Mouse (Mus musculus): ENCODE results near the gene Vps45. TPM values are rescaled to one million over a fixed set of nuclear protein-coding genes. Genes with fewer than 3 reads are reported as not detected.

Gene Vps45
- polyA plus RNA-seq, 1 experiment, result 14.2 TPM

GRCm38 (mm10) chr3:96027145-96027544 lies 31.1 kb downstream of the Vps45 start:
- Histone ChIP-seq H3K4me3 (ENCODE audit: low read depth, low read length) (no peak overlapping the region), H3K9me3 (replicated peaks; ENCODE audit: control insufficient read depth, insufficient read depth, low read length, poor library complexity, severe bottlenecking) (no peaks in the 10 kb centered on the region), H3K36me3 (ENCODE audit: control insufficient read depth, insufficient read depth, low read length, poor library complexity, severe bottlenecking) (no peaks in the 10 kb centered on the region), H3K27me3 (ENCODE audit: control insufficient read depth, insufficient read depth, low read length, poor library complexity, severe bottlenecking) (no peaks in the 10 kb centered on the region), H3K9ac (ENCODE audit: low read depth, poor library complexity, severe bottlenecking) (no peak overlapping the region), H3K27ac (ENCODE audit: insufficient read depth, low read length) (no peak overlapping the region), H3K4me1 (ENCODE audit: control insufficient read depth, insufficient read depth, low read length) (no peaks in the 10 kb centered on the region)
- TF ChIP-seq CTCF (IDR thresholded peaks at IDR 0.05; ENCODE audit: low read depth, low read length), result no peak
- no peak for TF ChIP-seq EP300 (IDR thresholded peaks at IDR 0.05; ENCODE audit: insufficient read depth, low read depth, low read length)
- TF ChIP-seq POLR2A (IDR thresholded peaks at IDR 0.05; ENCODE audit: insufficient read depth, low read length), result no peak

DNA sequence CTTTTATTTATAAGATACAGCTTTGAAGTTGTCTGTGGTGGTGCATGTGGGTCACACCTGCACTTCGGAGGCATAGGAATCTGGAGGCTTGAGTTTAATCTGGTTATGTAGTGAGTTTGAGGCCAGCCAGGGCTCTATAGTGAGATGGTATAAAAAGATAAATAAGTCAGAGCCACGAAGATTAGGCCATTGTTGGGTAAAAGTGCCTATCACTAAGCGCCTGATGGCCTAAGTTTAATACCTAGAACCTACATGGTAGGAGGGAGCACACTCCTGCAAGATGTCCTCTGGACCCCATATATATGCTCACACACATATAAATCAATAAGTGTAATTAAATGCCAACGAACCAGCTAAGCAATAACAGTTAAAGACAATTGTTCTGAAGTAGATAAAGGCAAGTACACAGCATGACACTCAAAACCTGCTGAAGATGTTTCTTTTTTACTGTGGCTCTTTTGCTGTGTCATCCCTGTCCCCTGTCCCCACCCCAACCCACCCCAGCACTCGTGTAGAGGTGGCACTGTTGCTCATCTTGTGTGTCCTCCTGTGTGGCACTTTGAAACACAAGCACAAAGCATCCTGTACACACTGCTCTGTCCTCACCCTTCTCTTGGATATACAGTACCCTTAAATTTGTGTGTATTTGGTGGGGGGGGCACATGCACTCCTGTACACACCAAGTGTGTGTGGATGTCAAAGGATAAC lies 36.7 kb downstream of the Vps45 start:
- H3K27ac ChIP-seq (ENCODE audit: insufficient read depth, low read length), result no peak overlapping the region
- no peaks in the 10 kb centered on the region for H3K27me3 ChIP-seq (ENCODE audit: control insufficient read depth, insufficient read depth, low read length, poor library complexity, severe bottlenecking)
- no peak overlapping the region for H3K9ac ChIP-seq (ENCODE audit: low read depth, poor library complexity, severe bottlenecking)
- no peaks in the 10 kb centered on the region for H3K4me1 ChIP-seq (ENCODE audit: control insufficient read depth, insufficient read depth, low read length)
- no peak overlapping the region for H3K4me3 ChIP-seq (ENCODE audit: low read depth, low read length)
- TF ChIP-seq EP300 (IDR thresholded peaks at IDR 0.05; ENCODE audit: insufficient read depth, low read depth, low read length) (no peak), CTCF (IDR thresholded peaks at IDR 0.05; ENCODE audit: low read depth, low read length) (no peak), POLR2A (IDR thresholded peaks at IDR 0.05; ENCODE audit: insufficient read depth, low read length) (no peak)
- H3K9me3 ChIP-seq (replicated peaks; ENCODE audit: control insufficient read depth, insufficient read depth, low read length, poor library complexity, severe bottlenecking), result no peaks in the 10 kb centered on the region
- H3K36me3 ChIP-seq (ENCODE audit: control insufficient read depth, insufficient read depth, low read length, poor library complexity, severe bottlenecking), result no peaks in the 10 kb centered on the region

- no peaks in the 10 kb centered on the region for H3K4me1 ChIP-seq (ENCODE audit: control insufficient read depth, insufficient read depth, low read length)
- no peak for TF ChIP-seq CTCF (IDR thresholded peaks at IDR 0.05; ENCODE audit: low read depth, low read length)
- H3K4me3 ChIP-seq (ENCODE audit: low read depth, low read length), result no peak overlapping the region
- H3K9ac ChIP-seq (ENCODE audit: low read depth, poor library complexity, severe bottlenecking), result no peak overlapping the region
- H3K27me3 ChIP-seq (ENCODE audit: control insufficient read depth, insufficient read depth, low read length, poor library complexity, severe bottlenecking), result no peaks in the 10 kb centered on the region
- H3K36me3 ChIP-seq (ENCODE audit: control insufficient read depth, insufficient read depth, low read length, poor library complexity, severe bottlenecking), result no peaks in the 10 kb centered on the region
- H3K9me3 ChIP-seq (replicated peaks; ENCODE audit: control insufficient read depth, insufficient read depth, low read length, poor library complexity, severe bottlenecking), result no peaks in the 10 kb centered on the region
- no peak overlapping the region for H3K27ac ChIP-seq (ENCODE audit: insufficient read depth, low read length)
Observed at GRCm38 (mm10) chr3:96020735-96021134, 37.5 kb downstream of the Vps45 start.

DNA sequence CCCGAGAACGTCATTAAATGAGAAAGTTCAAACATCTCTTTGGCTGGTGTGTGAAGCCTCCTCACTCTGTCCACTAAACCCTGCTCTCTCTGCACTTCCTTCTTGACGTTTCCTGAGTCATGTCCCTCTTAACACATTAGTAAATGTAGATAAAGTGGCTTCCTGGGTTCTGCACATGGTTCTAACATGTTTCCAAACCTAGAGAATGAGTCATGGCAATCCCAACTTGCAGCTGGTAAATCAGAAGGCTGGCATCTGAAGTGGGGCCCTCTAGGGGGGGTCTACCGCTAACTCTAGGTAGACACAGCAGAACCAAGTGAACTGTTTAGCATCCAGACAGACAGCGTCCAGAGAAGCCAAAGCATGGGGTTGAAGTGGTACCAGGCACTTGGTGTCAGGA lies 40.8 kb downstream of the Vps45 start:
- H3K27ac ChIP-seq (ENCODE audit: insufficient read depth, low read length), result no peak overlapping the region
- H3K4me3 ChIP-seq (ENCODE audit: low read depth, low read length), result no peak overlapping the region
- no peaks in the 10 kb centered on the region for H3K9me3 ChIP-seq (replicated peaks; ENCODE audit: control insufficient read depth, insufficient read depth, low read length, poor library complexity, severe bottlenecking)
- TF ChIP-seq CTCF (IDR thresholded peaks at IDR 0.05; ENCODE audit: low read depth, low read length), result no peak
- TF ChIP-seq EP300 (IDR thresholded peaks at IDR 0.05; ENCODE audit: insufficient read depth, low read depth, low read length), result no peak
- TF ChIP-seq POLR2A (IDR thresholded peaks at IDR 0.05; ENCODE audit: insufficient read depth, low read length), result no peak
- H3K36me3 ChIP-seq (ENCODE audit: control insufficient read depth, insufficient read depth, low read length, poor library complexity, severe bottlenecking), result no peaks in the 10 kb centered on the region
- no peaks in the 10 kb centered on the region for H3K4me1 ChIP-seq (ENCODE audit: control insufficient read depth, insufficient read depth, low read length)
- H3K9ac ChIP-seq (ENCODE audit: low read depth, poor library complexity, severe bottlenecking), result no peak overlapping the region
- no peaks in the 10 kb centered on the region for H3K27me3 ChIP-seq (ENCODE audit: control insufficient read depth, insufficient read depth, low read length, poor library complexity, severe bottlenecking)

- TF ChIP-seq CTCF (IDR thresholded peaks at IDR 0.05; ENCODE audit: low read depth, low read length) (no peak), POLR2A (IDR thresholded peaks at IDR 0.05; ENCODE audit: insufficient read depth, low read length) (no peak), EP300 (IDR thresholded peaks at IDR 0.05; ENCODE audit: insufficient read depth, low read depth, low read length) (no peak)
- Histone ChIP-seq H3K4me3 (ENCODE audit: low read depth, low read length) (no peak overlapping the region), H3K9me3 (replicated peaks; ENCODE audit: control insufficient read depth, insufficient read depth, low read length, poor library complexity, severe bottlenecking) (no peaks in the 10 kb centered on the region), H3K4me1 (ENCODE audit: control insufficient read depth, insufficient read depth, low read length) (no peaks in the 10 kb centered on the region), H3K9ac (ENCODE audit: low read depth, poor library complexity, severe bottlenecking) (no peak overlapping the region), H3K27me3 (ENCODE audit: control insufficient read depth, insufficient read depth, low read length, poor library complexity, severe bottlenecking) (no peaks in the 10 kb centered on the region), H3K36me3 (ENCODE audit: control insufficient read depth, insufficient read depth, low read length, poor library complexity, severe bottlenecking) (no peaks in the 10 kb centered on the region), H3K27ac (ENCODE audit: insufficient read depth, low read length) (no peak overlapping the region)
Observed at GRCm38 (mm10) chr3:96016257-96016889, 41.9 kb downstream of the Vps45 start.

- H3K27ac ChIP-seq (ENCODE audit: insufficient read depth, low read length), result no peak overlapping the region
- H3K9me3 ChIP-seq (replicated peaks; ENCODE audit: control insufficient read depth, insufficient read depth, low read length, poor library complexity, severe bottlenecking), result no peaks in the 10 kb centered on the region
- no peak for TF ChIP-seq POLR2A (IDR thresholded peaks at IDR 0.05; ENCODE audit: insufficient read depth, low read length)
- H3K36me3 ChIP-seq (ENCODE audit: control insufficient read depth, insufficient read depth, low read length, poor library complexity, severe bottlenecking), result no peaks in the 10 kb centered on the region
- no peaks in the 10 kb centered on the region for H3K4me1 ChIP-seq (ENCODE audit: control insufficient read depth, insufficient read depth, low read length)
- no peak overlapping the region for H3K4me3 ChIP-seq (ENCODE audit: low read depth, low read length)
- no peak overlapping the region for H3K9ac ChIP-seq (ENCODE audit: low read depth, poor library complexity, severe bottlenecking)
- H3K27me3 ChIP-seq (ENCODE audit: control insufficient read depth, insufficient read depth, low read length, poor library complexity, severe bottlenecking), result no peaks in the 10 kb centered on the region
Observed at GRCm38 (mm10) chr3:96015681-96016080, 42.6 kb downstream of the Vps45 start.

Measured in ES-Bruce4 (cell line).